Mouse (Mus musculus) brain, embryonic 14.5 days (tissue): ENCODE data around the gene Rasl11b. TPM values are rescaled to one million over a fixed set of nuclear protein-coding genes. Genes with fewer than 3 reads are reported as not detected.

Source experiments
- DNase-seq: peaks from one replicate; pipeline ENCODE4 v3.0.0-alpha.2; 2011; ENCODE audit warnings: low read depth
- CTCF ChIP-seq: fragments of 200-500 bp; IDR thresholded peaks from 2 replicates; pipeline ENCODE4 v1.5.1; 2012; ENCODE audit warnings: inconsistent platforms, mild to moderate bottlenecking, moderate library complexity, borderline replicate concordance; ENCODE audit not compliant: insufficient read depth, insufficient read length; ENCODE audit errors: extremely low read depth
- POLR2A ChIP-seq: fragments of 200-500 bp; IDR thresholded peaks from 2 replicates; pipeline ENCODE4 v1.6.1; 2012; ENCODE audit warnings: mild to moderate bottlenecking, inconsistent platforms, borderline replicate concordance; ENCODE audit not compliant: poor library complexity, insufficient read depth, insufficient read length, severe bottlenecking; ENCODE audit errors: extremely low read depth
- polyA plus RNA-seq: library from polyadenylated mRNA; depleted of rRNA; stranded (reverse); fragments of >200 nt; gene quantifications from 2 replicates; pipeline ENCODE4 v1.2.3, GENCODE M21; 2012

The Rasl11b gene
- polyA plus RNA-seq, 1 experiment, result 16.0 TPM

DNA sequence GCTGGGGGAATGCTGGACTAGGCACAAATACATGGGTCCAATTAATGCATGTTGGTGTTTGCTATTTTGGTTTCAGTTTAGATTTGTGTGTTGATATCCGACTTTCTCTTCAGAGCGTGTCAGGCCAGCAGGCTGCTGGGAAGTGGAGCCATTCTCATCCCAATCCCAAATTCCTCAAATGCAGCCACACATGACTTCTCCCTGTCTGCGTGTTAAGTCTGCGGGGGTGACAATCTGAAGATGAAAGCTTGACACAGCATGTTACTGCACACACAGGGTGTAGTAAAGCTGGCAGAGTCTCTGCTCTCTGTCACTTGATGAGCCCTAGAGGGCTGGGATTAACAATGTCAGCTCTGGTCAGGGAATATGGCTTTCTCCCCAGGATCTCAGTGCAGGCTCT is 20.0 kb downstream of the Rasl11b start:
- TF ChIP-seq CTCF, result no peak
- no peak for TF ChIP-seq POLR2A
- DNase-seq, result no peak

GRCm38 (mm10) chr5:74218524-74218923 is 23.4 kb downstream of the Rasl11b start:
- DNase-seq, result no peak
- TF ChIP-seq POLR2A (no peak), CTCF (no peak)

DNA sequence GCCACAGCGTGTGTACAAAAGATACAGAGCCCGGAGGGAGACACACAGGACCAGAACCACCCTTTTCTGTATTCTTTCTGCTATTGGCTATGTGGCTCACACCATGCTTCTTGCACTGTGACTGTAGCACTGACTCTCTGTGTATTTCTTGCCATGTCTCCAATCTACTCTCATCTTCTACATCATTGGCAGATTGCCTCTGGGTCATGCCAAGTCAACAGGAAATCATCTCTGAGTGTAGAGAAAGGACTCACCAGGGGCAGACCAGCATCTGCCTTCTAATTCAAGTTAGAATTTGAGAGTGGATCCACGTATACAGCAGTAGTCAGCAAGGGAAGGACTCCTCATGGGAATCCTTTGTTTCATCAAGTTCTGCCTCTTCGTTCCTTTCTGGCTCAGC is 27.5 kb downstream of the Rasl11b start:
- TF ChIP-seq POLR2A (no peak), CTCF (no peak)
- no peak for DNase-seq

DNA sequence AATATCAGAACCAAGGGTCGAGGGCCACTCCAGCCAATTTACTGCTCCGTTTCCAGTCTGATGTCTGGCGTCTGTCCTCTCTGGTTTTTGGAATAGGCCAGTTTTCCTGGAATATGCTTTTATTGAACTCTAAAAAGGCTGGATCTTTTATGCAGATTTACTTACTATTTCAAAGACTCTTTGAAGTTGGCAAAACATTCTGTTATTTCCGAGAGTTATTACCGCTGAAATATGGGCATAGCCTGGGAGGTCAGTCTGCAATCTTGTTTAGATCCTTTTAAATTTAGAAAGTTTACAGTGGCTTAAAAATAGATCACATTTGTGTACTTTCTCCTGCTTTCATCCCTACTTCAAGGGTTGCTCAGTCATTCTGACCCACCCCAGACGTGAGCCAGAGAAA is 29.4 kb downstream of the Rasl11b start:
- DNase-seq, result no peak
- TF ChIP-seq CTCF (no peak), POLR2A (no peak)

GRCm38 (mm10) chr5:74226183-74226582 is 31.1 kb downstream of the Rasl11b start:
- TF ChIP-seq CTCF (no peak), POLR2A (no peak)
- no peak for DNase-seq

GRCm38 (mm10) chr5:74227352-74227751 is 32.3 kb downstream of the Rasl11b start:
- TF ChIP-seq CTCF, result no peak
- TF ChIP-seq POLR2A, result no peak

GRCm38 (mm10) chr5:74228938-74229337 is 33.9 kb downstream of the Rasl11b start:
- DNase-seq, result peak; percentile 64

More at GRCm38 (mm10) chr5:74227352-74227751, 32.3 kb downstream of the Rasl11b start:
- DNase-seq, result no peak

GRCm38 (mm10) chr5:74229775-74230413 is 34.8 kb downstream of the Rasl11b start:
- no peak for DNase-seq
- TF ChIP-seq CTCF (no peak), POLR2A (no peak)

More at GRCm38 (mm10) chr5:74228938-74229337, 33.9 kb downstream of the Rasl11b start:
- no peak for TF ChIP-seq CTCF

DNA sequence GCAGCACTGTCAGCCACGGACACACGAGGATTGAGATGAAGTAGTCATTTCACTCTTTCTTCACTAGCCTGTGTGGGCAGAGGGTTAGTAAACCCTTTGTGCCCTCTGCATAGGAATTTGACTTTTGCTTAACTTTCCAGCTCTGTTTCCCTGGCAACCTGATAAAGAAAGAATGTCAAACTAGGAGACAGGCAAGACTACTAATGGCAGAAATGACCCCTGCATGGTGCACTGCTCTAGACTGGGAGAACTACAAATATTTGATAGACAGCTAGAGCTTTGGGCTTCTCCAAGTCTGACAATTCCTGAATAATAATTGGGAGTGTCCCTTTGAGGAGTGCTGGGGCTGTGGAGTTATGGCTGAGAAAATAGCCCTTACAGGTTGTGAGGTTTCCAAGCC is 35.4 kb downstream of the Rasl11b start:
- TF ChIP-seq CTCF, result no peak
- TF ChIP-seq POLR2A, result no peak
- no peak for DNase-seq

- DNase-seq, result no peak
- TF ChIP-seq POLR2A (no peak), CTCF (no peak)
Measured at GRCm38 (mm10) chr5:74233808-74234207, 38.7 kb downstream of the Rasl11b start.

GRCm38 (mm10) chr5:74239369-74239768 is 44.3 kb downstream of the Rasl11b start:
- no peak for DNase-seq
- TF ChIP-seq POLR2A (no peak), CTCF (no peak)

DNA sequence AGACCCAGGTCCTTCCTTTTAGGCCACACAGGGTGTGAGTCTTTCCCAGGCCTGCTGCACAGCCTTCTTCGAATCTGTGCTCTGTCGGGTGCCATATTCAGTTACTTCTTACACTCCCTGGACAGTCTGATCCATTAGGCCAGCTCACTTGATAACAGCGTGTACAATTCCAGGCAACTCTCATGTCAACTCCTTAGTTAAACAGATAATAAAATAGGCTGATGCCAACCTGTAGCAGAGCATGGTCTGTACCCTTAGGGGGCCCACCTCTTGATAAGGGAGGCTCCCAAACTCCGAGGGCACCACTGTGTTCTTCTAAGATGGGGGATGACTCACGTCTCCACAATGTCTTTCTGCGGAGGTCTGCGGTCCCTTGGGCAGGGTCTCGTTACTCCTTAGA is 45.2 kb downstream of the Rasl11b start:
- DNase-seq, result no peak
- no peak for TF ChIP-seq POLR2A
- TF ChIP-seq CTCF, result no peak

- TF ChIP-seq POLR2A (no peak), CTCF (no peak)
- no peak for DNase-seq
Measured at GRCm38 (mm10) chr5:74240926-74241680, 46.0 kb downstream of the Rasl11b start.

DNA sequence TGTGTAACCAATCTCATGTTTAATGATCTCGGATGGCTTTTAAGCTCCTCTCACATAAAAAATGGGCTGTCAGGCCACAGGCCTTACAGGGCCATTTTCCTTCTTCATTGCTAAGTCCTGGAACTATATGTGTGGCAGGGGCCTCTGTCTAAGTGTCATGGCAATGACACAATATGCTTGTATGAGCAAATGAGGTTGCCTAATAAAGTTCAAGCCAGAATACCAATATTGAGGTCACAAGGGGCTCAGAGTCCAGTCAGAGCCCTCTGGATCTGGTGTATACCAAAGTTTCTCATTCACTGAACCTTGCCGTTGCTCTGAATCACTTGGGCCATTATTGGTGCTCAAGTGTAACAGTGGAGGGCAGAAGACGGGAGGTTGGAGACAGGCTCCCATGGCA is 47.6 kb downstream of the Rasl11b start:
- no peak for DNase-seq

More for the DNA sequence above, 47.6 kb downstream of the Rasl11b start:
- no peak for TF ChIP-seq CTCF
- no peak for TF ChIP-seq POLR2A
